Mouse (Mus musculus) olfactory bulb, adult 2 months (tissue): ENCODE measurements at regions not wholly inside any gene's neighbourhood (a gene's known extent, or its start where the extent isn't known, plus 50 kb on each side); places are given as distances from the start of the nearest gene placed in this dataset.

ENCODE experiments used
- H3K27ac ChIP-seq: fragments of 200-500 bp; 2 replicates; pipeline ENCODE4 v1.5.1; 2012; ENCODE audit warnings: low read depth, low read length; ENCODE audit not compliant: insufficient read depth
- H3K4me1 ChIP-seq: fragments of 200-500 bp; 2 replicates; pipeline ENCODE4 v1.6.1; 2012; ENCODE audit warnings: low read length; ENCODE audit not compliant: control insufficient read depth, insufficient read depth
- H3K4me3 ChIP-seq: fragments of 200-500 bp; 2 replicates; pipeline ENCODE4 v1.5.1; 2012; ENCODE audit warnings: mild to moderate bottlenecking, low read depth, low read length, moderate library complexity; ENCODE audit not compliant: insufficient read depth
- CTCF ChIP-seq: fragments of 200-500 bp; IDR thresholded peaks from 2 replicates; pipeline ENCODE4 v1.5.1; 2012; ENCODE audit warnings: low read depth, mild to moderate bottlenecking, low read length, moderate library complexity; ENCODE audit not compliant: insufficient read depth
- POLR2A ChIP-seq: fragments of 200-500 bp; IDR thresholded peaks from 2 replicates; pipeline ENCODE4 v1.6.1; 2012; ENCODE audit warnings: mild to moderate bottlenecking, low read depth, low read length, moderate library complexity; ENCODE audit not compliant: insufficient read depth
- WGBS: fragments of 180-500 bp; shearing (Covaris S2); methylation state at CpG from one replicate; pipeline ENCODE4 v1.1.7; 2018; 5-methylcytosine and 5-hydroxymethylcytosine counted together

DNA sequence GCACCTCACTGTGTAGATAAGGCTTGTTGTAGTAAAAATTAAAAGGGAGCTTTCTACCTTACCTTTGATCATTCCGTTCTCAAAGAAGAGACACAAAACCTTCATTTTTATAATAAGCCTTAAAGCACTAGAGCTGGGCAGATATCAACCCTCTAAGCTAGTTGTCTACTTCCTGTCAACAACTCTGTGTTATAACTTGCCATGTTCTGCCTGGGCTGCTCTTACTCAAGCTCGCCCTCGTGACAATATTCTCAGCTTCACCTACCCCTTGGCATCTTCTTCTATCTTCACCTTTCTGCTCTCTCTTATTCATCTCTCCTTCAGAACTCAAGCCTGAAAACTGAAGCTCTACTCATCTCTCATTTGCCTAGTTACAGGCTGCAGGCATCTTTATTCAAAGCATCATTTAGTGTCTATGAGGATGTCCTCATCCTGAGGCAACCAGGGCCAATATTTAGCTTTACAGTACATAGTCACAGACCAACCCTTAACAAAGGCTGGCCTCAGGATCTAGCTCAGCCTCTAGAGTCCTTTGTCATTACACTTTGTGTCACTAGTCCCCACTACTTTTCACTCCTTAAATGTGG, 375.2 kb upstream of the Trib2 start:
- Histone ChIP-seq H3K27ac (no peak overlapping the region), H3K4me1 (no peaks in the 10 kb centered on the region), H3K4me3 (no peak overlapping the region)
- 96% methylated on average over 3 of the region's 3 CpGs for WGBS
- TF ChIP-seq CTCF = no peak
- TF ChIP-seq POLR2A = no peak

GRCm38 (mm10) chr12:16190706-16191105, 374.0 kb upstream of the Trib2 start:
- no peak for TF ChIP-seq CTCF
- no peak for TF ChIP-seq POLR2A

DNA sequence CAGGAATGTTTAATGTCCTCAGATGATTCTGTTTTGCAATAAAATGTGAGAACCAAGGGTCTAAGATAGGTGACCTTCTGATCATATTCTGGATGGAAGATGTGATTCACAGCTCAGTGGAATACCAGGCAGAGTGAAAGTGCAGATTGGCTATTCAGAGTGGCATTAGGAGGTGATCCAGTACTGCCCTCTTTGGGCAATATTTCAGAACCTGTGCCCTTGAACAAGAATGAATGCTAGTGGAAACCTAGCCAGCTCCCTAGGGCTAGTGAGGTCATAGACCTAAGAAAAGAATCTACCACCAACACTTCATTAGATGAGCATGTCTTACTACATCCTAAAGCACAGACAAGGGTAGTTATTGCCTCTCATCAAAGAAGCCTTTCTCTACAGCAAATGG, 372.7 kb upstream of the Trib2 start:
- H3K4me1 ChIP-seq = no peaks in the 10 kb centered on the region
- no peak overlapping the region for H3K4me3 ChIP-seq
- H3K27ac ChIP-seq = no peak overlapping the region
- no peak for TF ChIP-seq CTCF
- TF ChIP-seq POLR2A = no peak

More at GRCm38 (mm10) chr12:16190706-16191105, 374.0 kb upstream of the Trib2 start:
- Histone ChIP-seq H3K27ac (no peak overlapping the region), H3K4me1 (no peaks in the 10 kb centered on the region), H3K4me3 (no peak overlapping the region)
- 59% methylated on average over 3 of the region's 3 CpGs for WGBS

DNA sequence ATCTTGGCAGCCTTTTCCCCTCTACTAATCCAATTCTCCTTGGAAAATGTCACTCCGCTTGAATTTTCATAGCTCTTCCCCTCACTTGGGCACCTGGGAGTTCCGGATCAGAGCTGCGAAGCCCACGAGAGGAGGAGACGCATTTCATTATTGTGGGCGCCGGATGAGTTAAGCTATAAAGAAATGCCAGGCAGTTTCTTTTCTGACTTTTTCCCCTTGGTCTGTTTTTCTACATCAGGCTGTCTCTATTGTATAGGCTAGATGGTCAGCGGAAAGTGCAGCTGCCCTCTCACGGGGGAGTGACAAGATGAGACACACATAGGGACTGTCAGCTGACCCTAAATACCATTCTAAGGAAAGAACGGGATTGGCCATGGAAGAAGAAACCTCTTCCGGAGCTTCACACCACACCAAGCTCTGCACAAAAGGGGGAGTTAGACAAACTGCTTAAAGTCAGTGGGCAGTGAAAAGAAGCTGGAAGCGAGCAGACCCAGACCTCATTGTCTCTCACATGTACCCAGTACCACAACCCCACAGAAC, 369.3 kb upstream of the Trib2 start:
- TF ChIP-seq CTCF (no peak), POLR2A (no peak)
- H3K4me3 ChIP-seq = no peak overlapping the region
- H3K4me1 ChIP-seq = no peaks in the 10 kb centered on the region
- no peak overlapping the region for H3K27ac ChIP-seq
- 74% methylated on average over 12 of the region's 12 CpGs for WGBS

GRCm38 (mm10) chr12:16185431-16185923, 368.8 kb upstream of the Trib2 start:
- no peaks in the 10 kb centered on the region for H3K4me1 ChIP-seq
- TF ChIP-seq CTCF (no peak), POLR2A (no peak)
- no peak overlapping the region for H3K27ac ChIP-seq
- WGBS = 84% methylated on average over 14 of the region's 14 CpGs
- H3K4me3 ChIP-seq = no peak overlapping the region

- Histone ChIP-seq H3K4me1 (no peaks in the 10 kb centered on the region), H3K27ac (no peak overlapping the region), H3K4me3 (no peak overlapping the region)
- TF ChIP-seq CTCF (no peak), POLR2A (no peak)
- 85% methylated on average over 4 of the region's 4 CpGs for WGBS
Measured at GRCm38 (mm10) chr12:16183055-16183454, 366.3 kb upstream of the Trib2 start.

DNA sequence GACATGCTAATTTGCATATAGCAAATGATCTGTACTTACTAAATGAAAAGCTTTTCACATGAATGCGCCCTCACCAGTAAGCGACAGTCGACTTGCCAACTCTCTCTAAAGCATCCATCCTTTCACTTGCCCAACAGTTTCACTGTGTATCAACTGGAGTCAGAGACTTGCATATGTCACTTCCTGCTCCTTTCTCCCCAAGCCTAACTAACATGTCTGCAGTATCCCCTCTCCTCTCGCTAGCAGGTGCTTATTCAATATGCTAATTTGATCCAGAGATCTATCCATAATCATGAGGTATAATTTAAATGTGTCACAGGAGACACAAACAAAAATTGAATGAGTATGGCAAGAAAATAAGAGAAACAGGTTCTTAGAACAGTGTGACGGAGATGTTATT, 364.9 kb upstream of the Trib2 start:
- TF ChIP-seq CTCF (no peak), POLR2A (no peak)
- H3K27ac ChIP-seq = no peak overlapping the region
- WGBS = 63% methylated on average over 5 of the region's 5 CpGs
- no peak overlapping the region for H3K4me3 ChIP-seq
- H3K4me1 ChIP-seq = no peaks in the 10 kb centered on the region

GRCm38 (mm10) chr12:16179897-16180296, 363.2 kb upstream of the Trib2 start:
- Histone ChIP-seq H3K4me1 (no peaks in the 10 kb centered on the region), H3K27ac (no peak overlapping the region), H3K4me3 (no peak overlapping the region)
- TF ChIP-seq POLR2A (no peak), CTCF (no peak)
- WGBS = 95% methylated on average over 2 of the region's 2 CpGs

DNA sequence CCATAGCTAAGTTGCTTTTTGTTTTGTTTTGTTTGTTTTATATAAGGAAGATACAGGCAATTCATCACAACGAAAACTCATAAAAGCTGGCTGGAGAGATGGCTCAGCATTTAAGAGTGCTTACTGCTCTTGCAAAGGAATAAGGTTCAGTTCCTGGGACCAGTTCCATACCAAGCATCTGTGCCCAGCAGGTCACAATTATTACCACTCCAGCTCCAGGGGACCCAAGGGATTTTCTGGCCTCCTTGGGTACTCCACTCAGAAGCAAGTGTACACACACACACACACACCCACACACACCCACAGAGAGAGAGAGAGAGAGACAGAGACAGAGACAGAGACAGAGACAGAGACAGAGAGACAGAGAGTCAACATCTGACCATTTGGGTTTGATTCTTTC, 359.6 kb upstream of the Trib2 start:
- Histone ChIP-seq H3K27ac (no peak overlapping the region), H3K4me1 (no peaks in the 10 kb centered on the region), H3K4me3 (no peak overlapping the region)
- no peak for TF ChIP-seq CTCF
- TF ChIP-seq POLR2A = no peak
- 87% methylated on average over 1 of the region's 1 CpGs for WGBS
